In the genomic region with DNA sequence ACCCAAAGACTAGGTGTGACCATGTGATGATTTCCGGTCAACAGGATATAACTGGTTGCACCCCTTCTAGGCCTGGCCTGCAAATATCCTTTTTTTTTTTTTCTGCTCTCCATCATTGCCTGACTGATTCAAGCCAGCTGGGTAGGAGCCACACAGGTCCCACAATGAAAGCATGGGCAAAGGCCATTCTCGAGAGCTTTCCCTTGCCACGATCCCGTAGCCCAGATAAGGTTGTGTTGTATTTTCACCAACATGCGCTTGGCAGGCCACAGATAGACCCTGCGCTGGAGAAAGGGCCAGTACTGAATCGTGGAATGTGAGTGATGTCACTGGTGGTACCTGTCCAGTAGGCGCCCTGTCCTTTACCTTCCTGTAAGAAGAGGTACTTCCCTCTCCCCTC, we compare ENCODE assay signal across 12 mouse cellular contexts. TPM values are rescaled to one million over a fixed set of nuclear protein-coding genes. Genes with fewer than 3 reads are reported as not detected.
A peak's percentile ranks its signal among the peaks of the same experiment; 100 is the strongest.
DNase-seq lines count a peak whose midpoint lies in the region; ATAC-seq and TF ChIP-seq lines count a peak whose summit lies in the region.
"Had no signal": no experiment of that assay in that cellular context is flagged by ENCODE, and none has a peak within 500 bp of the region (broad histone marks: within the 10 kb centered on the region; RNA-seq: fewer than 3 reads in every experiment).

No protein-coding gene starts in this region.

- no peaks in the 10 kb centered on the region for H3K36me3 ChIP-seq in liver, adult 2 months (ENCODE audit: control insufficient read depth, insufficient read depth, low read length)
- no peaks in the 10 kb centered on the region for H3K36me3 ChIP-seq in liver, embryonic 12.5 days
- no peaks in the 10 kb centered on the region for H3K36me3 ChIP-seq in hindbrain, embryonic 14.5 days (replicated peaks; ENCODE audit: control insufficient read depth, insufficient read depth)

- TF ChIP-seq POLR2A in liver, adult 2 months (IDR thresholded peaks at IDR 0.05; ENCODE audit: extremely low read depth, insufficient read depth, low read length) = no peak

- H3K4me3 ChIP-seq in liver, adult 2 months (ENCODE audit: insufficient read depth, low read depth, low read length) = no peak overlapping the region
- H3K4me3 ChIP-seq in liver, embryonic 12.5 days = no peak overlapping the region
- no peak overlapping the region for H3K4me3 ChIP-seq in hindbrain, embryonic 14.5 days (replicated peaks; ENCODE audit: low read length)

- no peak for ATAC-seq in liver, embryonic 12.5 days
- no peak for ATAC-seq in hindbrain, embryonic 14.5 days (ENCODE audit: low FRiP score)

- H3K4me2 ChIP-seq in liver, embryonic 12.5 days = no peak overlapping the region
- no peak overlapping the region for H3K4me2 ChIP-seq in hindbrain, embryonic 14.5 days (replicated peaks)
- H3K4me2 ChIP-seq: lung, embryonic 14.5 days had no signal

- WGBS in liver, adult 2 months = 65% methylated on average over 8 of the region's 8 CpGs
- WGBS in liver, embryonic 12.5 days (ENCODE audit: insufficient replicate concordance) = 76% methylated on average over 8 of the region's 8 CpGs
- WGBS in hindbrain, embryonic 14.5 days = 91% methylated on average over 8 of the region's 8 CpGs

- DNase-seq in heart, adult 11 months = peak; percentile 90
- no peak for DNase-seq in heart, adult 9 months (ENCODE audit: low spot score in 2 of 2)
- DNase-seq in liver, adult 2 months (ENCODE audit: extremely low read depth, low read depth, low spot score) = peak; percentile 81
- DNase-seq in hindbrain, embryonic 14.5 days (ENCODE audit: low spot score) = no peak
- peak; percentile 12 for DNase-seq in neural tube, embryonic 10.5 days (ENCODE audit: extremely low spot score, low spot score)
- DNase-seq in ovary, postnatal 10 days (ENCODE audit: low spot score) = no peak
- no peak for DNase-seq in B cell, adult 2 months
- DNase-seq: adrenal gland, postnatal 25 days; kidney, postnatal 14 days; lung, embryonic 14.5 days had no signal

- H3K27ac ChIP-seq in liver, adult 2 months (replicated peaks; ENCODE audit: insufficient read depth, low read depth, low read length) = no peak overlapping the region
- H3K27ac ChIP-seq in liver, embryonic 12.5 days = no peak overlapping the region
- 0 out of 2 replicates have a peak overlapping the region, but pooled peaks have one; percentile 33 for H3K27ac ChIP-seq in hindbrain, embryonic 14.5 days

- no peak overlapping the region for H3K9ac ChIP-seq in liver, adult 2 months (ENCODE audit: low read depth, low read length)
- no peak overlapping the region for H3K9ac ChIP-seq in liver, embryonic 12.5 days
- H3K9ac ChIP-seq in hindbrain, embryonic 14.5 days = no peak overlapping the region
- H3K9ac ChIP-seq: lung, embryonic 14.5 days had no signal

- H3K79me2 ChIP-seq in liver, adult 2 months (ENCODE audit: control insufficient read depth, insufficient read depth, low read length) = no peaks in the 10 kb centered on the region

- H3K4me1 ChIP-seq in liver, adult 2 months (ENCODE audit: control insufficient read depth, insufficient read depth, low read length) = peaks cover 3% of the 10 kb centered on the region
- H3K4me1 ChIP-seq in liver, embryonic 12.5 days = peaks cover 7% of the 10 kb centered on the region; the same call in 1 of the 2 replicates
- H3K4me1 ChIP-seq in hindbrain, embryonic 14.5 days (replicated peaks; ENCODE audit: control insufficient read depth, insufficient read depth, low read length) = peaks cover 13% of the 10 kb centered on the region

- H3K9me3 ChIP-seq in liver, embryonic 12.5 days (replicated peaks) = no peaks in the 10 kb centered on the region
- no peaks in the 10 kb centered on the region for H3K9me3 ChIP-seq in hindbrain, embryonic 14.5 days (ENCODE audit: control insufficient read depth, low read length)
- H3K9me3 ChIP-seq: G1E had no signal

- H3K27me3 ChIP-seq in liver, adult 2 months (ENCODE audit: control insufficient read depth, insufficient read depth, low read length) = no peaks in the 10 kb centered on the region
- peaks cover 51% of the 10 kb centered on the region for H3K27me3 ChIP-seq in liver, embryonic 12.5 days (replicated peaks)
- H3K27me3 ChIP-seq in hindbrain, embryonic 14.5 days (ENCODE audit: control insufficient read depth, insufficient read depth, low read length) = no peaks in the 10 kb centered on the region

- TF ChIP-seq CTCF in liver, adult 2 months (IDR thresholded peaks at IDR 0.05; ENCODE audit: low read depth, low read length) = no peak

RNA-seq across cellular contexts. Expression of a gene that starts 13.7 kb away (rescaled TPM):
- total RNA-seq in liver, adult 2 months (2014; rRNA removed) = 30.4 and 33.1 TPM in 2 replicates
- polyA plus RNA-seq in liver, adult 2 months (2012; rRNA removed) = 52.4 and 58.7 TPM in 2 replicates
- polyA plus RNA-seq in liver, embryonic 12.5 days (2016; fragmentation: Nextera tagmentation; extraction: Ambion mirVana) = 8.2 and 8.5 TPM in 2 replicates
- 59.4 and 63.8 TPM in 2 replicates for polyA plus RNA-seq in hindbrain, embryonic 14.5 days (2014; fragmentation: Nextera tagmentation; extraction: Ambion mirVana)

Comparison
In these comparisons a context has a peak if more than half of its experiments do, and no peak if none do; other contexts are left out.
1. DNase-seq: peak in heart, adult 11 months (single experiment), liver, adult 2 months (single experiment) and neural tube, embryonic 10.5 days (single experiment); none in heart, adult 9 months (0 of 2), hindbrain, embryonic 14.5 days (single experiment), ovary, postnatal 10 days (single experiment) and B cell, adult 2 months (0 of 2).